Mouse (Mus musculus): ENCODE measurements around the gene Clmp. TPM values are rescaled to one million over a fixed set of nuclear protein-coding genes. Genes with fewer than 3 reads are reported as not detected.

Clmp gene
- polyA plus RNA-seq, 1 experiment from 2014 or later, result 59.6 TPM

DNA sequence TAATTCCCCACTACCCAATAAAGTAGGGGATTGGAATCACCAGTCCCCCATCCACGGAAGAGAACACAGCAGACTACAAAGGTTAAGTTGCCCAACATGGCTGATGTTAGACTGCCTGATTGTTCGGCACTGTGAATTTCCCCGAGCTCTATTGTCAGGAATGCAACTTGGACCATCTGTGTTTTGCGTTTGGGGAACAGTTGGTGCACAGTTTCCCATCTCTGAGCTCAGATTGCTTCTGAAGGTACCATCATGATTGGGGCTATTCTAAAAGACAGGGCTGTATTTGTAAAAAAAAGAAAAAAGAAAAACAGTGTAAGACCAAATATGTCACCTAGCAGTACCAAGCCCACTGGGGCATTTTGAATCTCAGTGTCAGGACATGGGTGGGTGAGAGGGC, 141.6 kb downstream of the Clmp start:
- no peak overlapping the region for H3K4me2 ChIP-seq (replicated peaks)
- no peaks in the 10 kb centered on the region for H3K36me3 ChIP-seq
- no peak overlapping the region for H3K4me3 ChIP-seq
- no peak for ATAC-seq (ENCODE audit: low FRiP score)
- WGBS, result 76% methylated on average over 4 of the region's 4 CpGs
- no peaks in the 10 kb centered on the region for H3K9me3 ChIP-seq (replicated peaks)
- no peak overlapping the region for H3K27ac ChIP-seq
- no peaks in the 10 kb centered on the region for H3K4me1 ChIP-seq
- H3K27me3 ChIP-seq, result no peaks in the 10 kb centered on the region; the same call in 1 of the 2 replicates
- no peak overlapping the region for H3K9ac ChIP-seq

DNA sequence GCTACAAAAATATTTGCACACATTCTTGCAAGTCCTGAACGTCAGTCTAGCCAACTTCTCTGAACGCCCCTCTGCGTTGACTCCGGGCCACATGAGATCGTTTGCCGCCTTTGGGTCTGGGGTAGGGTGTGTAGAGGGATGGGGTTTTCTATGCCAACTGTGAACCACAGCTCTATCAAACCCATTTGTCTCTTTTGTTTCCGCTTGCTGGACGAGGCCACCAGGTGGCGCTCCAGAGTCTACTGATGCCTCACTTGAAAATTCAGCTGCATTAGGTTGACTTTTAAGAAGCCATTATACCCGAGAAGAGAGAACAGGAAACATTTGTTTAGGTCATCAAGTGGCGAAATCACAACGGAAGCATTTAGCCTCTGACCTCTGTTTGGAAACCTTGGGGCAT, 148.8 kb downstream of the Clmp start:
- no peak overlapping the region for H3K4me2 ChIP-seq (replicated peaks)
- 5% methylated on average over 12 of the region's 12 CpGs for WGBS

More for the DNA sequence above, 148.8 kb downstream of the Clmp start:
- no peak for ATAC-seq (ENCODE audit: low FRiP score)
- peaks cover 8% of the 10 kb centered on the region; the same call in 1 of the 2 replicates for H3K27me3 ChIP-seq
- no peaks in the 10 kb centered on the region for H3K4me1 ChIP-seq
- H3K27ac ChIP-seq, result no peak overlapping the region
- no peaks in the 10 kb centered on the region for H3K9me3 ChIP-seq (replicated peaks)
- no peaks in the 10 kb centered on the region for H3K36me3 ChIP-seq
- no peak overlapping the region for H3K4me3 ChIP-seq
- no peak overlapping the region for H3K9ac ChIP-seq

Other genes starting within 250 kb of the Clmp start
- 4.9 and 6.7 TPM in 2 replicates for gene Gramd1b, start 154.6 kb upstream of the Clmp start, polyA plus RNA-seq (2016; fragmentation: Nextera tagmentation; extraction: Ambion mirVana)
- gene Gm21915, start 15.3 kb upstream of the Clmp start, polyA plus RNA-seq (2016; fragmentation: Nextera tagmentation; extraction: Ambion mirVana), result not detected in 2 replicates
- gene Hspa8, start 115.0 kb downstream of the Clmp start, polyA plus RNA-seq (2016; fragmentation: Nextera tagmentation; extraction: Ambion mirVana), result 2,594 and 2,617 TPM in 2 replicates
- not detected in 2 replicates for gene Bsx, start 188.2 kb downstream of the Clmp start, polyA plus RNA-seq (2016; fragmentation: Nextera tagmentation; extraction: Ambion mirVana)